Mouse (Mus musculus): ENCODE data around the gene Gm49384.
A peak's percentile ranks its signal among the peaks of the same experiment; 100 is the strongest.

The Gm49384 gene

DNA sequence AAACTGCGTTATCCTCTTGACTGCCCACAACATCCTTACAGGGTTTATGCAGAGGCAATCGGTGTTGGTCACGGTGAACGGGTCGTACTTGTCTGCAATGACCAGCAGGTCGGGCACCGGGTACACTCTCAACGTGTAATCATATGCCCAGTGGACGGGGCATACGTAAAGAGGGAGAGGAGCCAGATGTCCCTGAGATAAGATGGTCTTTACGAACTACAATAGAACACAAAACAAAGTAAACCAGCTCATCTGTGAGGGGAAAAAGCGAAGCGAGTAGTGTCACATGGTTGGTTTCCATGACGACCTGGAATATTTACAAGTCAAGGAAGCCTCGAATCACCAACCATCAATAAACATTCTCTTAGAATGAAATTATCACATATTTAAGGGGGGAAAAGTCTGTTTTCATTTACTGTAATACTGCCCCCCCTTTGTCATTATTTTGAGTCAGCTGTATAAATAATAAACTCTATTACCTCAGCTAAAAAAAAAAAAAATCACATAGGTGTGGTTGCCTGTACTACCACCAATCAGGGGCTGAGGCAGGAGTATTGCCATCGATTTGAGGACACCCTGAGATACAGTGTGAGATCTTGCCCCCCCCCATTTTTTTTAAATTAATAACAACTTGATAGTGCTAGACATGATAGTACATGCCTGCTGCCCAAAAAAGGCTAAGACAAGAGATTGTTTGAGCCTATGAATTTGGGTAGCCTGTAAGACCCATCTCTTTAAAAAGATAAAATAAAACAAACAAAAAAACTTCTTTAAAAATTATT lies at the start of gene Gm49384:
Gene Gm49384 (minus strand): TSS at position 216 of the 782 bp plus-strand sequence.
- DNase-seq (ENCODE audit: low spot score) = no peak

DNA sequence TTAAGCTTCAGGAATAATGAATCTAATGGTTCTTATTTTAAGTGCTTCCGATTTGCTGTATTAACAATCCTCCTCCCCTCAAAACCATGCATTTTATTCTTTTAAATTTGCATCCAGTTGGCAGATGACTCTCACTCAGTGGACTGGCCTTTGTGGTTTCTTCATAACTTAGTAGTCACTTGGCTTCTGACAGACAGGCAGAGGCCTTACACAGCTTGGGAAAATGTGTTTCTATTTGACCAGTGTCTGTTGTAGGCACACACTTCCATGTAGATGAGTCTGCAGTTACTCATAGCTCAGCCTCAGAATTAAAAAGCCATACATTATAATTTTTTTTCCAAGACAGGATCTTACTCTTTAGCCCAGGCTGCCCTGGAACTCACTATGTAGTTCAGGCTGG lies 49.7 kb upstream of the Gm49384 start:
- DNase-seq (ENCODE audit: low spot score) = no peak

DNA sequence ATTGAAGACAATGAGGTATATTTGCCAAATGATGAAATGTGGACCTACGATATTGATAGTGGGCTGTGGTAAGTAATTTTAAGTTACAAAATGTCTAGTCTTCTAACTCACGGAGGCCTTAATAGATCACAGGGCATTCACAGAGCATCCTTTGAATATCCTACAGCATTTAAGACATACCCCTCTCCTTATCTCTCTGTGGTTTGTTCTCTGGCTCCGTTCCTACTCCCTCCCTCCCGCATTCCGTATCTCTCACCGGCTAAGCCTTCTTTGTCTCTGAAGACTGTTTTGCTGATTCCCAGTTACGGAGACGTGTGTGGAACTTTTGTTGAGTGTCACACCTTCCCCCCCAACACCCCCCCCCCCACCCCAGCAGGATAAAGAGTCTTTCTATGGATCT lies 46.7 kb upstream of the Gm49384 start:
- no peak for DNase-seq (ENCODE audit: low spot score)

DNA sequence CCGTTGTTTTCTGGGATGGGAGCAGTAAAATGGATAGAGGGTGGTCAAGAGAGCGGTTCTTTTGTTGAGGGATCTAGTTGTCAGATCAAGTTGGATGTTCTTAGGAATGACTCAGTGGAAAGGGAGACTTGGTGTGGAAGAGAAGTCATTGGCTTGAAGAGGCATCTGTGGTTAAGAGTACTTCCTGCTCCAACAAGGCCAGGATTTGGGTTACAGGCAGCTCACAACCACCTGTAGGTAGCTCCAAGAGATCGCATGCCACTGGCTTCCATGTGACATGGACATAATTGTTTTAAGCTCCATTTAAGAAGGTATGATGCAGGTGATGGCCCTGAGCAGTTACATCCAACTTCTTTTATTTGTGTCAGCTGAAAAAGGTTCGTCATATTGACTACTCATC lies 45.7 kb upstream of the Gm49384 start:
- DNase-seq (ENCODE audit: low spot score) = no peak

DNA sequence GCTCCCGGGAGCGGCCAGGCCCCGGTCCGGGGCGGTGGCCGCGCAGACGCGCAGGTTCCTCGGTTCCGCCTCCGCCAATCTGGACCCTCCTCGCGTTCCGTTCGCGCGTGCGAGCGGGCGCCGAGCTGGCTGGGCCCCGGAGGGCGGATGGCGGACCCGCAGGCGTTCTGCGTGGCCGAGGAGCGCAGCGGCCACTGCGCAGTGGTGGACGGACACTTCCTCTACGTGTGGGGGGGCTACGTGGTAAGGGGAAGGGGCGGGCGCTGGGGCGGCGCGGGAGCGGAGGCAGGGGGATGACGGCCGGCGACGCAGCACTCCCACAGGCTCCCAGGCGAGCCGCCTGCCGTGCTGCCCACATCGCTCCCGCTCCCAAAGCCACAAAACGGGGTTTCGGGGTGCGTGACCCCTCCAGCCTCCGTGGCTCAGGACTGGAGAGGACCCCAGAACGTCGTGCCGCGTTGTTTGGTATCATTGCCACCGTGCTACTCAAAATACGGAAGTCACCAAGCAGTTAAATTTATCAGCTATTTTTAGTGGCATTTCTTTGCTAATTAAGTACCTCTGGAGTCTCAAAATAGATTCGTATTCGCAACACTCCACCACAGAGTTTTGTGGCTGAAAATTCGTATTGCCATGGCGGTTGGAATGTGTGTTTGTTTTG lies 37.8 kb upstream of the Gm49384 start:
- peak; percentile 57 for DNase-seq (ENCODE audit: low spot score)

DNA sequence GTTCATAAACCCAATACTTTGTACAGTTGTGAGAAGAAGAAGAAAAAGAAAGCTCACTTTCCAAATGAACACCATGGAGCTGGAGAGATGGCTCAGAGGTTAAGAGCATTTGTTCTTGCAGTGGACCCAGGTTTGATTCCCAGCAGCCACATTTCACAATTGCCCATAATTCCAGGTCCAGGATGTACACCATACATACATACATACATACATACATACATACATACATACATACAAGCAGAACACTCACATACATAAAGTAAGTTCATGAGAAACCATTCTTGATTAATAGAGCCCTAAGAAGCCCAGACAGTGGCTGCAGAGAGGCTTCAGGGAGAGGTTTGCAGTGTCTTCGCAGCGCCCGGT lies 37.3 kb upstream of the Gm49384 start:
- DNase-seq (ENCODE audit: low spot score) = no peak

DNA sequence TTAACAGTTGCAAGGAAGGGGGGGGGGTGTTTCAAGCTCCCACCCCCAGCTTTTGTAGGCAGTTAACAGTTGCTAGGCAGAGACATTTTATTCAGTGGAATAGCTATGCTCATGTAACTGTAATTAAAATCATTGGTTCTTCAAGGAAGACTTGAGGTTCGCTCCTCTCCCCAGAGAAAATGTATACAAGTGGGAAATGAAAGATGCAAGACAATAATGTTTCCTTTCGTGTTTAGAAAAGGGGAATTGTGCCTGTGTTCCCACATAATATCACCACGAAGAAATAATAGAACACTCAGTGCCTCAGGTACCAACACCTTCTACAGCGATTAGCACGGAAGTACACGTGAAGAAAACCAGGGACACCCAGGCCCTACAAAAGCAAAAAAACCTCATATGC lies 36.8 kb upstream of the Gm49384 start, which contains the start of gene Klhdc1:
Gene Klhdc1 (plus strand): TSS at position 301 of the 400 bp plus-strand sequence.
- no peak for DNase-seq (ENCODE audit: low spot score)

DNA sequence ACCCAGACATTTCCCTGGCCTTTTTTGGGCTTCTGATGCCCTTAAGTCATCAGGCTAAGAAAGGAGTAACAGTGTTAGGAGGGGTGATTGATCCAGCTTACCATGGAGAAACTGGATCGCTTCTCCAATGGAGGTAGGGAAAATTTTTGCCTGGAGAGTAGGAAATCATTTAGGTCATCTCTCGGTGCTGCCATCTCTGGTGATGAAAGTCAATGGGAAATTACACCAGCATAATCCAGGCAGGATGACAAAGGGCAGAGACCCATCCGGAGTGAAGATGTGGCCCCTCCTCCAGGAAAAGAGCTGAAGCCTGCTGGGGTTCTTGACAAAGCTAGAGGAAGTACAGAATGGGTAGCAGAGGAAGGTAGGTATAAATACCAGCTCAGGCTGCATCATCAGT lies 34.2 kb upstream of the Gm49384 start:
- no peak for DNase-seq (ENCODE audit: low spot score)

DNA sequence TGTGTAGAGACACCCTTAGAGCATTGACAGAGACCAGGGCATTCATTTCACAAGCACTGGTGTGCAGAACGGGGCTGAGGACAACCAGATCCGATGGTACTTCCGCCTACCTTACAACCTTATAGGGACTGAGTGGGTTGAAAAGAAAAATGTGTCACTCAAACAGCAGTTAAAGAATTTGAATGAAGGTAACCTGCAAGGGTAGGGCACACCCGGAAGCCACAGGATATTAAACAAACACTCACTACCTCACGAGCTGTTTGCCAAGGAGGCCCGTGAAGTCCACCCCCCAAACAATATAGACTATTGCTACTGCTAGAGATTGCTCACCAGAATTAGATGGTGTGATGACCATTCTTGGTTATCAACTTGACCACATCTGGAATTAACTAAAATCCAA lies 31.7 kb upstream of the Gm49384 start:
- no peak for DNase-seq (ENCODE audit: low spot score)

DNA sequence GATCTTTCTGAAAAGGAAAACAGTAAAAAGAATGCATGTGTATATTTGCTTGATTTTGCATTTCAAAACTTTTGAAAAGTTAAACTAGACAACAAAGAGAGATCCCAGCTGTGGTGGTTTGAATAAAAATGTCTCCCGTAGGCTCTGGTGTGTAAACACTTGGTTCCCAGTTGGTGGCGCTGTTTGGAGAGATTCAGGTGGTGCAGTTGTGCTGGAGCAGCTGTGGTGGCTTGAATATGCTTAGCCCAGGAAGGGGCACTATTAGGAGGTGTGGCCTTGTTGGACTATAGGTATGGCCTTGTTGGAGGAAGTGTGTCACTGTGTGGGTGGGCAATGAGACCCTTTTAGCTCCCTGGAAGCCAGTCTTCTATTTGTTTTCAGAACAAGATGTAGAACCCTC lies 25.2 kb upstream of the Gm49384 start:
- DNase-seq (ENCODE audit: low spot score) = no peak

DNA sequence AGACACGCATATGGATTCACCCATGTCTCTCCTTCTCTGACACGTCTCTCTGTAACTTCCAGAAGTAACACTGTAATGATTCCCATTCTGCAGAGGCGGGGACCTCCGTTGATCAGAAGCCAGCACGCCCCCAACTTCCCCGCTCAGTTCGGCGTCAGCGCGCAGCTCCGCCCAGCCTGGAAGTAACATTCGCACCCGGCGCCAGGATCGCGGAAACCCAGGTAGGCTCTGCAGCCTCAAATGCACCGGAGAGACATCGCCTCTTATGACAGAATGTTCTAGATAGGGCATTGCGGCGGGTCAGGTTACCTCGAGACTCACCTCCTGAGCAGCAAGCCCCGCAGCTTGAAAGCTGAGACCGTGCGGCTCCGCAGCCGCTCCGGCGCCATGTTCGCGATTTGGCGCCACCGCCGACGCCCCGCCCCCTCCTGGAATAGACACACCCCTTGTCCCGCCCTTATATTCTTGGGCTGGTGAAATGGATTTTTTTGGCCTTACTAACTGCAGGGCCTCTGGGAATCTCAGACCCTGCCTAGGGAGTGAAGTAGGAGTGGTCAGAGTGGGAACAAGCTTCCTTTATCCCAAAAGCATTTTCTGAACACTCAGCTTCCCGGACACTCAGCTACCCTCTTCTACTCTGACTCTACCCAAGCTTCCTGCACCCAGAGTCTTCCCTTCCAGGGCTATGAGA lies 23.9 kb upstream of the Gm49384 start, which contains the start of gene Pole2:
Gene Pole2 (minus strand): TSS at position 420 of the 691 bp plus-strand sequence.
- DNase-seq (ENCODE audit: low spot score) = peak; percentile 73

DNA sequence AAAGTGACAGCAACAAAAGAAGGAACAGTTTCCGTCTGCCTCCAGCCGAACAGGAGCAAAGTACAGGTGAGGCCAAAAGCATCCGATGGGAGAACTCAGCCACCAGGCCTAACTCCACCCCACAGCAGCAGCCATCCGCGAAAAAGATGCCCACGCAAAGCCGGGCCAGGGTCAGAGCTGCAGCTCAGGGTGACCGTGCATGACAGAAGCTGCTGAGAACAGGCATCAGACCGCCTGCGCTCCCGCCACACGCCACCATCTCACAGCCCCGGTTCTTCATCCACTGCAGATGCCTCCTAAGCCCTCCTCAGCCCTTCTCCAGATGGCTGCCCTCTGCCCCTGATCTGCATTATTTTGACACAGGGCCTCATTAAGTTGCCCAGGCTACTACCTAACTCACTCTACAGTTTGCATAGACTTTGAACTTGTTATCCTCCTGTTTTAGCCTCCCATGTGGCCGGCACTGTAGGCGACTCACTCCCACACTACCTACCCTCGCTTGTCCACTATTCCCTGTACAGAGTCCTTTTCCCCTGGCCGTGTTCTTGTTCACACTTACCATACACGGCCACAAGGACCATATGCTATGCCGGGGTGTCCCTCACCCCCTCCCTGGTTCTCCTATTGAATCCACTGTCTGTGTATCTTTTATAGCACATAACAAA lies 16.7 kb upstream of the Gm49384 start:
- DNase-seq (ENCODE audit: low spot score) = no peak

DNA sequence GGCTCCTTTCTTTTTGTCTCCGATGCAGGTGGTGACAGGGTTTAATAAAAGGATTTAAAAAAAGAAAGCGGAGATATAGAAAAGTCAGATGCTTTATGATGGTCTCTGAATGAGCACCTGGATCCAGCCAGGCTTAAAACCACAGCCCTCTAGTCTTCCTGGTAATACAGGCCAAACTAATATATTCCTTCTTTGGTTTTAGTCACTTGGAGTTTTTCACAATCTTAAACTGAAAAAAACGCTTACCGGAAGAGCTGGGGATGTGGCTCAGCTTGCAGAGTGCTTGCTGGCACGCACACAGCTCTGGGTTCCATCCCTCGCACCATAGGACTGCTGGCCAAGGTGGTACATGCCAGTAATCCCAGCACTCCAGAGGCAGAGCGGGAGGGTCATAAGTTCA lies 12.5 kb upstream of the Gm49384 start:
- DNase-seq (ENCODE audit: low spot score) = no peak

DNA sequence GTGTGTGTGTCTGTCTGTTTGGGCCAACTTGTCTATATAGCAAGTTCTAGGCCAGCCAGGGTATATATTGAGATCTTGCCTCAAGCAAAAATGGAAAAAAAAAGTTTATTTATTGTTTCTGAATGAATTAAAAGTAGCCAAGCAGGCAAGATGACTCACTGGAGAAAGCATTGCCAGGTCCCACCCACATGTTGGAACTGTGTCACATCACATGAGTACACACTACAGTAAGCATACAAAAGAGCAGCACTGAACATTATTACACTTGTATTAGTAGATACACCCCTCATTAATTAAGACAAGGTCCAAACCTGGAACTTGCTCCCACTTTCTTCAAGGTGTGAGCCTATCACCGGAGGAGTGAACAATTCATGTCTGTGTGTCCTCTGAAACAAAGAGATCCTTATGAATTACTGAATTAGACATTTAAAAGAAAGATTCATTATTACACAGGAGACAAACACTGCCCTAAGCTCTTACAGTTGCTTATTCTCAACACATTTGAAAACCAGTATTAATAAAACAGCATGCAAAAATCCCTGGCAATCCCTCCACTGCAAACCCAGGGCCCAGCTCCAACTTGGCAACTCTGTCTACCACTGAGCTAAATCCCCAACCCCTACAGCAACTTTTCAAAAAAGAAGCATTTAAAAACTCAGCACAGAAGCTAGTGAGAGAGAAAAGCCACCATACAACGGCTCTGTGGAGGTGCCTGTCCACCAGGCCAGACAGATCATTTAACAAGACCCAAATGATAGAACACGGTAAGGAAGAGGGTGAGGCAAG lies 11.1 kb upstream of the Gm49384 start:
- peak; percentile 33 for DNase-seq (ENCODE audit: low spot score)

DNA sequence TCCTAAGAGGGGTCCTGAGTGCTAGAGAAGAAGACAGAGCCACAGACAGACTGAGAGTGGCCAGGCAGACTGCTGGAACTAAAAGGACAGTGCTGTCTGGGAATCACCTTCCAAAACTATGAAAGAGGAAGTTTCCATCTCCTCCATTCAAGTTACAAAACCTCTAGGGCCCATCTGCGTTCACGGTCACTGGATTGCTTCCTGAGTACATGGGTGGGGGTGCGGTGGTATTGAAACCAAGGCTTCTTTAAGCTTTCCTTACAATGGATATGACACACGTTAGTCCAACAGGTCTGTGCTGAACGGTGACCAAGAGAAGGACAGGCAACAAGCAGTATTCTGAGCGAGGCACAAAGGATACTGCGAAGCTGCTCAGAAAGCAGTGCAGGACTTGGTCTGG lies 10.3 kb upstream of the Gm49384 start:
- DNase-seq (ENCODE audit: low spot score) = no peak

DNA sequence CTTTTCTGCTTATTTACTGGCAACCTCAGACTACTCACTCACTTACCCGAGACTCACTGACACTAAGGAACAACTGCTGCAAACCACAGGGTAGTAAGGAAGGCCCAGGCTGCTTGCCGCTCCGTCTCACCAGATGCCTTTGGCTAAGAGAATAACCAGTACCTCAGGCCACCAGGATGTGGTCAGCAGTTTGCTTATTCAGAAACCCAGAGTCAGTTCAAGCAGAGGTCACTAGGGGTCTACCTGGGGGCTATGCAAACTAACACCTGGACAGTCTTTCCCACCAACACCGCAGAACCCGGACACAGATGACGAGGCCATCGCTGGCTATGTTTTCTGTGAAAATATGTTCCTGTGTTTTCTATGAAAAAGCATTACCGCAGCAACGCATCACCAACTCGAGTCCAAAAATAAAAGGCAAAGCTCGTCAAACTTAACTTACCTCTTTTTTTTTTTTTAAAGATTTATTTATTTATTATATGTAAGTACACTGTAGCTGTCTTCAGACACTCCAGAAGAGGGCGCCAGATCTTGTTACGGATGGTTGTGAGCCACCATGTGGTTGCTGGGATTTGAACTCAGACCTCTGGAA lies 9.2 kb upstream of the Gm49384 start:
- no peak for DNase-seq (ENCODE audit: low spot score)

DNA sequence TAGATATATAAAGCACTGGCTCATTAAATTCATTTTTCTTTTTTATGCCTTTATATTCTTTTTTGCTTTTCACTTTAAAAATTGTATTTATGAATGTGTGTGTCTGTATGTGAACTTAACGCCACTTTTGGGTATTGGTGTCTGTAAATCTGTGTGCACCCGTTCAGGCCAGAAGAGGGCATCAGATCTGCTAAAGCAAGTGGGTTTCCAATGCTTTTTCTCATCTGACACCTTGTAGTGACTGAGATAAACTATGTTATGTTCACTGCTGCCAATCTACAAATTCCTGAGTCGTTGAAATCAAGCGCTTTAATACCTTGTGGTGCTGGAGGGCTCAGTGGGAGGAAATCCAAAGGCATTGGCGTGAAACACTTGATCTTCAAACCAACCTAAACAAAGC lies 7.0 kb upstream of the Gm49384 start:
- no peak for DNase-seq (ENCODE audit: low spot score)

DNA sequence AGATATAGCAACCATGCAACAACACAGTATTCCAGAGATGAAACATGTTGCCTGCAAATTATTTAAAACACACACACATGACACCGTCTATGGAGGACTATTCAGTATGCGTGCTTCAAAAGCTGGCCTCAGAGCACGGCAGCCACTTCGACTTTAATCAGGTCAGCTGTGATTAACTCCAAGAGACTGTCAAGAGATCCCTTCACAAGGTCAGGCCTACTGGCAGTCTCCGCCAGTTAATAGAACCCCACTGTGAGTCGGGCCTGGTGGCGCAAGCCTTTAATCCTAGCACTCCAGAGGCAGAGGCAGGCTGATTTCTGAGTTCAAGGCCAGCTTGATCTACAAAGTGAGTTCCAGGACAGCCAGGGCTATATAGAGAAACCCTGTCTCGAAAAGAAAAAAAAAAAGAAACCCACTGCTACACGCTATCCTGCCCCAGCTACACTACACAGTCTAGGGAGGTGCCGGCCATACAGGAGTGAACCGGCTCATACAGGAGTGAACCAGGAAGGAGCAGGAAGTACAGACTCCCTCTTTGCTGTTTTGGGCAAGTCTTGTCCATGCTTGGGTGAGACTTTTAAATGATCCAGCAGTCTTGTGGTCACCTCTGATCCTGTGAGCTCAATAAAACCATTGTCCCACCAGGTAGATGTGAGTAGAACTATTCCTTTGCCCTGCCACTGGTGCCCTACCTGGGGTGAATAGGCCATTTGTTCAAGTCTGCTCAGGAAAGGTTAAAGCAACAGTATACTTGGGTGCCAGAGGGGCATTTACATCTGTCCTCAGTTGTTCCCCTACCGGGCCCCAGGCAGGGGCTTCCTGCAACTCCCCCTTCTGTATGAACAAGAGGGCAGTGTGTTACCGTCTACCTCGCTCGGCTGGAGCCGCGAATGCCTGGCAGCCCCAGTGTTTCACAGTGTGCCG lies 6.3 kb upstream of the Gm49384 start:
- no peak for DNase-seq (ENCODE audit: low spot score)

DNA sequence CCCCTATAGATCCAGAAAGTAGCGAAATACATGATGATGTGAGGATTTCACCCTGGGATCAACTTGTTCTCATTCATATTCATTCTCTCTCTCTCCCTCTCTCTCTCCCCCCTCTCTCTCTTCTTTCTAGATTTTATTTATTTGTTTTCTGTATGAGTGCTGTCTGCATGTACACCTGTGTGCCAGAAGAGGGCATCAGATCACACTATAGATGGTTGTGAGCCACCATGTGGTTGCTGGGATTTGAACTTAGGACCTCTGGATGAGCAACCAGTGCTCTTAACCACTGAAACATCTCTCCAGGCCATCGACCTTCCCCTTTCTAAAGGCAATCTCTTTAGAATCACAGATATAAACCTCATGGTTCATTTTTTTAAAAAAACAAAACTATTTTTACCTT lies 4.5 kb upstream of the Gm49384 start:
- DNase-seq (ENCODE audit: low spot score) = no peak

DNA sequence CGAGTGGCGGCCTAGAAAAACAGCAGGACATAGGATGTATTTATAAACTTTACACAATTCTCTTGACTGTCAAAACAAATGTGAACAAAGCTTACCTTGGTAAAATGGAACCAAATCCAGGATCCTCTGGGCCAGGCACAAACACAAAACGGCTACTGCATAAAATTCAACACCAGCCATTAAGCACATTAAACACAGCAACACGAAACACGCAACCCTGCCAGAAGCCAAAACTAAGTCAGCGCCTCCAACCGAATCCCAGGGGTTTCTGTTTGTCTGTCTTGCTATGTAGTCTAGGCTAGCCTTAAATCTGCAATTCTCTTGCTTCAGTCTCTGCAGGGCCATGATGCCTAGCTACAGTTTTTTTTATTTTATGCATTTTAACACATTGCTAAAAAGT lies 3.9 kb upstream of the Gm49384 start:
- DNase-seq (ENCODE audit: low spot score) = no peak

All from ovary, adult 18-20 months (tissue).